Mouse (Mus musculus): ENCODE measurements around the gene Cby1.

Cby1 gene

DNA sequence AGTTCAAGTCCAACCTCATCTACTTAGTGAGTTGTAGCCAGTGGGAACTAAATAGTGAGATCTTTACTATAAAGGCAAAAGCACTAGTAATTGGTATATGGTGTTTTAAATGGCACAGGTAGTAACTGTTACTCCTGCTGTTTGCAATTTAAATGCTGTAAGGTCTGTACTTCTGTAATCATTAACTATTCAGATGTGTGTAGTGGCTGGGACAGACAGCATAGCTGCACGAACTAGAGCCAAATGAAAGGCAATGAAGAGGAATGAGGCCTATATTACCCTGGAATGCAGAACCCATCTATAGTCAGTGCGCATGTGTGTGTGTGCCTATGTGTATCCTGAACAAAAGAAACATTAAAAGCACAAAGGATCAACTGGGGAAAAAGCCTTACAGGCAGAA lies 18.9 kb downstream of the Cby1 start:
- no peak for DNase-seq (ENCODE audit: low read depth, low spot score)

DNA sequence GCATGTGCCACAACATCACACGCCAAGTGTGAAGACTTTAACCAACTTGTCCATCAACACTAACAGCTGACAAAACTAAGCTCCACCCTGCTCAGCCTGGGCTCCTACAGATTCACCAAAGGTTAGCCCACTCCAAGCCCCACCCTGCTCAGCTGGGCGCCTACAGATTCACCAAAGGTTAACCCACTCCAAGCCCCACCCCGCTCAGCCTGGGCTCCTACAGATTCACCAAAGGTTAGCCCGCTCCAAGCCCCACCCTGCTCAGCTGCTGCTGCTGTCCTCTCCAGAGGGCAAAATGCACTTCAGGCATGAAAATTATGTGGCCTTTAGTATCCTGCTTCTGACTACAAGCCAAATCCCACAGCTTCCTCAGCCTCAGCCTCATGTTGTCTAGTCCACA lies 23.0 kb downstream of the Cby1 start:
- DNase-seq (ENCODE audit: low read depth, low spot score), result no peak

DNA sequence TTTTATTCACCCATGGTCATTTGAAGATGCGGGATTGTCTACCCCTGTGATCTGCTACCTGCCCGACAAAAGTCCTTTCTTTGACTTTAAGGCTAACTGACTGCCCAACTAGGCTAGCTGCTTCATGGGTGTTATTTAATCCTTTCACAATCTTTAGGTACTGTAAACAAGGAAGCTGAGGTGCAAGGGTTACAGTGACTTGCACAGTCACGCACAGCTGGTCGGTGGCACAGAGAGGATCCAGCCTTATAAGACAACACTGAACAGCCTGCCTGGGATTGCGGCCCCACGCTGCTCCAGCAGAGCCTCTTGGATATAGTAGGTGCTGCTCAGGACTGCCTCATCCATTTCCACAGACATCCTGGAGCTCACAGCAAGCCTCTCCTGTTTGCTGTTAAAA lies 24.1 kb downstream of the Cby1 start:
- no peak for DNase-seq (ENCODE audit: low read depth, low spot score)

DNA sequence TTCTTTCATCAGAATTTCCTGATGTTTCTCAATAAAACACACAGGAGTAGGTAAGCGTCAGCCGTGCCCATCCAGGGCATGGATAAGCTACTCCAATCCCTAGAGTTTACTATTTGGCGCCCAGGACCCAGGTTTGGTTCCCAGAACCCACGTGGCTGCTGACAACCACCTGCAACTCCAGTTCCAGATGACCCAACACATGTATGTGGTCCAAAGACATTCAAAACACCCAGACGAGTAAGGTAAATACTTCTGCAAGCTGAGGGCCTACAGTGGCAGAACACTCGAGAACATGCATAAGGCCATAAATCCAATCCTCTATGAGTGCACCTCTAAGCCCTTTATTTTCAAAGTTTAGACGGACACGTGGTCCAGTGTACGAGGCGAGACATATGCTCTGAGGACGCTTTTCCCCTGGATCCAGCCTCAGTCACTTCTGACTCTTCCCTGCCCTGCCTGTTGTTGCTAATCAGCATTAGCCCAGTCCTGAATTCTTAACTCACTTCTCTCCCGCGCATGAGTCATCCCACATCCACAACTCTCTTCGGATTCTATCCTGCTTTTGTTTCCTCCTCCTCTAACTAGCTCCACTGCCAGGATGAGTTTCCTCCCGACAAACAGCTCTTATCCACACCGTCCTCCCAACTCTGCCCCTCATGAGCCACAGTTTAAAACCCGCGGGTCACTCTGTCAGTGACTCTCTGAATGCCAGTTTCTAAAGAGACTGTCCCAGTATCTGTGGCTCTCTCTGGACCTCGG lies 24.9 kb downstream of the Cby1 start:
- no peak for DNase-seq (ENCODE audit: low read depth, low spot score)

DNA sequence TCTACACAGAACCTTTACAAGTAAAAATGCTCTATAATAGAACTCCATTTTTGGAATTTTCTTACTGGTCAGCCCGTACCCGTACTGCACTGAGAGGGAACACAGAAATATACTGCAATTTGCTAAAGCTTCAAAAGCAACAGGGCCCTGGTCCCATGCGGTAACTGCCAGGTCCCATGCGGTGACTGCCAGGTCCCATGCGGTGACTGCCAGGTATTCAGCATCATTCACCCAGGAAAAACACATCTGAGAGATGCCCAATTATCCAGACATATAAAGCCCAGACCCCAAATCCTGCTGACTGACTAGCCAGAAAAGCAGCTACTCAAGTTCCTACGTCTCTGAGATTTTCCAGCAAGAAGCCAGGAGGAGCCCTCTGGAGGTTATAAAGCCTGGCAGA lies 25.6 kb downstream of the Cby1 start:
- DNase-seq (ENCODE audit: low read depth, low spot score), result no peak

DNA sequence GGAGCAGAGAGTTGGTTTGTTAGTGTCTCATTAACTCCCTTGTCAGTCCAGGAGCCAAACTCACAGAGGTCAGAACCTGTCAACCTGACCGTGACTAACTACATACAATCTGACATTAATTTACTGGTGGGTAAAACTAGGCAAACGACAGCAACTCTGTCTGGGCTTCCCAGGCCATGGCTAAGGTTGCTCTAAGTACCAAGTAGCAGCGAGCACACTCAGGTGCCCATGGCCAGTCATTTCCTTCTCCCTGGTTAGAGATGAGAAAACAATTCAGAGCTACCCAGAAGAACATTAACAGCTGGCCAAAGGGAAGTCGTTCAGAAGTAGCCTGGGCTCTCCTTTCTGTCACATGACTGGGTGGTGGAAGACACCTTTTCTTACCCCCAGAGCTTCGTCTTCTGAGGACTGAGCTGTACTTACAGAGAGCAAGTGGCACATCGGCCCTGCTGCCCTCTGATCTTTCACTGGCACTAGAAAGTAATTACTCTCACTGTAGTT lies 26.2 kb downstream of the Cby1 start:
- DNase-seq (ENCODE audit: low read depth, low spot score), result no peak

DNA sequence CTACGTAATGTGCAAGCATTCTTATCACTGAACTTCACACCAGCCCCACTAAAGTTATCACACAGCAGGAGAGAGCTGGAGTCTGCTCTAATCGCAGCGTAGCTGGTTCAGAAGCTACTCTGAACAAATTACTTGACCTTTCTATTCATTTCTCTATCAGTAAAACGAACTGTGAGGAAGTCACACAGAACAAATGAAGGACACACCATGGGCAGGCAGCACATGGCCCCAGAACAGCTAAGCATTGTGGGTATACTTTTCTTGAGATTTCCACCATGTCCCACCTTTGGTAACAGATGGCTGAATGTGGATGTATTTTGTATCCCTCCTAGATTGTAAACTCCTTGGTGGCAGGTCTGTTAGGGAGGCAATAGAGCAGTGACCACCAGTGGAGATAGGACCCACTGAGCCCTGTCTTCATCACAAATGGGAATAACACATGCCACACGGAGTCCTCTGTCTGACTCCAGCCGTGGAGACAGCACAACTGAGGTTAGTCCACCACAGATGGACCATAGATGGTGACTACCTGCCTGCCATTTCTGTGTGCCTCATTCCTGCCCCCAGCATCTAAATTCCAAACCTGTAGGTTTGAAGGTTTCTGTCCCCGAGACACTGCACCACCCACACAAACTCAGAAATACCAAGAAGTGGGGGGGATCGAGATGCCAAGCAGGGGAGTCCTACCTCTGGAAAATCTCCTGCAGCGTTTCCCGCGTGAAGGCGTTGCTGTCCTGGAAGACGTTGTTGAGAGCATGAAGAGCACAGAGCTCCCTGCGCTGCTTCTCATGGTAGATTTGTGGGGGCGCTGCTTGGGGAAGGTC lies 27.3 kb downstream of the Cby1 start:
- no peak for DNase-seq (ENCODE audit: low read depth, low spot score)

DNA sequence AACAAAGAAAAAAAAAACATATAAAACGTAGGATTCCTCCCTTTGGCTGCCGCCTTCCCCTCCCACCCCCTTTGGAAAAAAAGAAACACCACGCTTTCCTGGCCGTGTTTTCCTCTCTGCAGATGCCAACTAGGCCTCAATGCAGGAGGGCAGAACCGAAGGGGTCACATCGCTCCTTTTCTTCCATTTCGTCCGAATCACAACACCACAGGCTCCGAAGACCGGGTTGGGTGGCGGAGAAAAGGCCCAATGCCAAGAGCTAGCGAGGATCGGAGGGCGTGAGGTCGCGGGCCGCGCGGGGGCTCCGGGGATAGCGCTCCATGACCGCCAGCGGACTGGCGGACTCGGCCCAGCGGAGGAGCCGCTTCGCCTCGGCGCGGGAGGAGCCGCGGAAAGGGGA lies 28.2 kb downstream of the Cby1 start:
- DNase-seq (ENCODE audit: low read depth, low spot score), result peak; percentile 12

DNA sequence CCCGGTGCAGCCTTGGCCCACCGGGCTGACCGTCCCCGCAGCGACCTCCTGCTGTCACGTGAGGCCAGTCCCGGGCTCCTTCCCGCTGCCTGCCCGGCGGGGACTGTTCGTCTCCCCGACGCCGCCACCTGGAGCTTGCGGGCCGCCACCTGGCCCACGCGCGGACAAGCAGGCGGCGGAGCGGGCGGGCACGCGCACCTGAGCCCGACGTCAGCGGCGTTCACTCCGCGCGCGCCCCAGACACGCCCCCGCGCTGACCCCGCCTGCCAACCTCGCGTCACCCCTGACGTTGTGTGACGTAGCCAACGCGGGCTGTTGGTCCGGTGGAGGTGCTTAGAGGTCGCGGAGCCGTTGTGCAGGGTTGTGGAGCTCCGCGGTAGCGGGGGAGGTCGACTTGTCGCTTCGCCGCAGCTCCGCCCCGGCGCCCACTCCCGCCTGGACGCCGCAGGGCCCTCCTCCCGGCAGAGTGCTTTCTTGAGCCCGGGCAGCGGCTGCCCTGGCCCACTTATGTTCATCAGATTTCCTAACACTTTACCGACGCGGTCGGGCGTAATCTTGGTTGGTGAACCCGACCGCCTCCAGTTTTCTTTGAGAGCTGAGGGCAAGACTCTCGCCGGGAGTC lies 28.8 kb downstream of the Cby1 start, which contains the start of gene Josd1:
TSS of gene Josd1 (minus strand) at position 274 of the 622 bp plus-strand sequence.
- peak; percentile 92 for DNase-seq (ENCODE audit: low read depth, low spot score)

DNA sequence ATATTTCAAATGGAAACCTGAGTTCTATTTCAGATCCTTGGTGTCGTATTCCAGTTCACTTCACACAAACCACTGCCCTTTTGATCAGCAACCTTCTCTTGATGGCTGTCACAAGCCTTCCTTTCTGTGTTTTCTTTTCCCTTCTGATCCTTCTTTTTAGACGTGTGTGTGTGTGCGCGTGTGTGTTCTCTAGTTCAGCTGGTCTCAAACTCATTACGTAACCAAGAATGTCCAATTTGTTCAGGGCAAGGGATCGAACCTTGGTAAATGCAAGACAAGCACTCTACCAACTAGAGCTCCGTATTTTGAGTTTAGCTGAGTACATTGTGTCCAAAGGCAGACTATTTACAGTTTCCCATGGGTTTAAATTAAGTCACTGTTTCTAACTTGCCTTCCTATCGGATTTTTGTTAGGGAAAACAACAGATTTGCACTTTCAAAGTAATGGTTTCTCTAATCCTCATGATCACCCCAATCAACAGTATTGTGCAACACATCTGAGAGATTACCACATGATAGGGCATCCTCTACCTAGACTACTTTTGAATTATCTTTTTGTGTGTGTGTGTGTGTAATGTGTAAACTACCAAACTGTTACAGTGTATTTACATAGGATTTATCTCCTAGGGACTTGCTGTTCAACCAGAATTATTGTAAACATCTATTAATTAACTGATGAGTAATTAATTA lies 29.4 kb downstream of the Cby1 start:
- no peak for DNase-seq (ENCODE audit: low read depth, low spot score)

DNA sequence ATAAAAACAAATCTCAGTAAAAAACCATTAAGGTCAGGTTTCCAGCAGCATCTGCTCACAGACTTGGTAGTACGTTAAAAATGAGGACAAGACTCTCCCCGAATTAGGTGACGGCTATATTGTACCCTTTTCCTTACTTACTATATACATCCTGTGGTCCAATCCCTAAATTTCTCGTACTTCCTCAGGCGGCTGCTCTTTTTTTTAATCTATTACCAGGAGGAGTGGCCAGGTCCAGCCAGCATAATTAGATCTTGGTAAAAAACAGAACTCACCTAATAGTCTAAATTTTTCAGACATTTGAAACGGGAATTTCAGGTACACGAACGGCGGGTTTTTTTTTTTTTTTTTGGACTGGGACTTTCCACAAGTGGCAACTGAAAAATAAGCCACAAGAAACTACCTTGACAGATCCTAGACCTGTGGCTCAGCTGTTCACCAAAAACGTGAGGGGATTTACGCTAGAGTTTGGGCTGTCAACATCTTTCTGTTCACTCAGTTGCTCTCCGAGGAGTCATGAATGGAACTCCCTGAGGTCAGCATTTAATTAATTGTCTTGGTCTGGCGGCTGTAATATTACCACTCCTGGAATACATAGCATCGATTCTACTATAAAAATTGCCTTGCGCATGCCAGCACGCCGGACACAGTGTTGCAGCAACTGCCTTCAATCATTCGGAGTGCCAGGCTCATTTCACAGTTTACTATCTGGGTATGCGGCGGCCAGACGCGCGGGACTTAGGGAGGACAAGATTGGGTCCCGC lies 30.8 kb downstream of the Cby1 start:
- DNase-seq (ENCODE audit: low read depth, low spot score), result no peak

DNA sequence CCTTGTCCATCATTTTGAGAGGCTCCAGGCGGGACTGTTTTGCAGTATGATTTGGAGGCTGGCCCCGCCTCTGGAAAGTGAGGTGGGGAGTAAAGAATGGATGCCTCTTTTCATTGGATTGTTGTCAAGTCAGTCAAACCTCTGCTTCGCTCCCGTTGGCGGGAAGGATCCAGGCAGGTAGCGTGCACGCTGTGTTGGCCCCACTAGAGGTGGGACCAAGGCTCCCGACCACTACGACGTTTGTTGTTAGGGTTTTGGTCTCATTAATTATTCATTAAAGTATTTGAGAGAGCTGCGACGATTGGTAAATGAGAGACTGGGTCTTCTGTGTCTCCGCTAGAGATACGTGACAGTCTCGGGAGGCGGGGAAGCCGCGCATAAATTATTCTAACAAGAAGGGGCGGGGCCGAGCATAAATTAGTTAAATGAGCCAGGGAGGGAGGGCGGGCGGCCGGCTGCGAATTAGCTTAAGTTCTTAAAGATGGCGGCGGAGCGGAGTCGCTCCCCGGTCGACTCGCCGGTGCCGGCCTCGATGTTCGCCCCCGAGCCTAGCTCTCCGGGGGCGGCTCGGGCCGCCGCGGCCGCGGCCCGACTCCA lies 31.5 kb downstream of the Cby1 start, which contains the start of gene Gtpbp1:
TSS of gene Gtpbp1 (plus strand) at position 420 of the 597 bp plus-strand sequence.
- DNase-seq (ENCODE audit: low read depth, low spot score), result peak; percentile 99

DNA sequence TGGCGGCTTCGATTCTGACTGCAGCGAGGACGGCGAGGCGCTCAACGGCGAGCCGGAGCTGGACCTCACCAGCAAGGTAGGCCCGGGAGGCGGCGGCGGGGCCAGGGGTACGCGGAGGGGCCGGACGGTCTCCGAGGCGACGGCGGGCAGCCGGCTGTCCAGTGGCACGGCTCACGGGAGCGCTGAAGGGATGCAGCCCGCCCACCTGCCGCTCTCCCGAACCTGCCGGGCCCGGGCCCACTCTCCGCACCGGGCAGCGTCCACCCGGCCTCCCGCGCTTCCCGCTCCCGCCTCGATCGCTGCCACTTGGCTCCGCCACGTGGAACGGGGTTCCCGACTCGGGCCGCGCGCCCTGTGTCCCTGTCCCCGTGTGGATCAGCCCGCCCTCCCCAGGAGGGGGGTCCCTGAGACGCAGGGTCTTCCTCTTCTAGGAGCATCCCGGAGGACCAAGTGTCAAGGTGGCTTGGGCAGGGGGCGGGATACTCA lies 32.1 kb downstream of the Cby1 start:
- DNase-seq (ENCODE audit: low read depth, low spot score), result no peak

DNA sequence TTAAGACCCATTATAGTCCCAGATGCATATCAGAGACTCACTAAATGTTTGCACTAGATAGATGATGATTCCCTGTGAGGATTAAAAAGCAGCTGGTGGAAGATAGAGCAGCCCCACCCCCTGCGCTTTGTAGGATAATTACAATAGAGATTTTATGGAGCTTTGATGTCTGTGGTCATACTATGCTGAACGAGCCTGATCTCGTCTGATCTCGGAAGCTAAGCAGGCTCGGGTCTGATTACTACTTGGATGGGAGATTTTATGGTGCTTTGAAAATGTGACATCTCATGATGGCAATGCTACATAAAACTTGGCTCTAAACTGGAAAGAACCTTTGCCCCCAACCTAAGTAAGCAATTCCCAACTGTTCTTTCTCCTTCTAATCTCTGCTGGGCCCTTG lies 33.3 kb downstream of the Cby1 start:
- DNase-seq (ENCODE audit: low read depth, low spot score), result no peak

DNA sequence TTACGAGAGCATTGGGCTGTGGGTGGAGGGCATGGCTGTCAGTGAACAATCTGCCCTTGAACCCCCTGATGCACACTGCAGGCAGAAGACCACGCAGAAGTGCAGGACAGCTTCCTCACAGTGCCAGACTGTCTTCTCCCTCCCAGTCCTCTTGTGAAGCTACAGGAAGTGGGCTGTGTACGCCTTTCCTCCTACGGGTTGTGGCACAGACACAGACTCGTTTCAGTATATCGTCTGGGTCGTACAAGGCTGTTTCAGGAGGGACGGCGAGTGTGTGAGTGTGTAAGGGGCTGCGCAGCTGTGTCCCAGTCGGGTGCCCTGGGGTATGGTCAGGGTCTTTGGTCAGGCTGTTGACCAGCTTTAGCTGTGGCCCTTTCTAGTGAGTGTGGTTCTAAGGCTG lies 34.7 kb downstream of the Cby1 start:
- DNase-seq (ENCODE audit: low read depth, low spot score), result no peak

DNA sequence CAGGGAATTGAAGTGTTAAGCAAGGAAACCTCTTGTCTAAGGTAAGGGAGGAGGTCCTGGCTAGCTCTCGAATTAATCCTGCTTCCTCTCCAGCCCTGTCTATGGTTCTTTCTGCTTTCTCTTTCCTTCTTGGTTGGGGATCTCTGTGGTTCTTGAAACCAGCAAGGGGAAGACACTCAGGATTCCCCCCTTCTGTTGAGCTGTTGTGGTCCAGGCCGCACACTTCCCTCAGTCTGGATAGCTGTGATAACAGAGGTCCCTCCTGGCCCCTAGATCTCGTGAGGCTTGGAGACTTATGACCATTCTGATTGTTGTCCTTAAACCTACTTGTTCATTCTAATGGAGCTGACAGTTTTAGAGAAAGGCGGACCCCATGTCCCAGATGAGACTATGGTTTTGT lies 35.5 kb downstream of the Cby1 start:
- no peak for DNase-seq (ENCODE audit: low read depth, low spot score)

DNA sequence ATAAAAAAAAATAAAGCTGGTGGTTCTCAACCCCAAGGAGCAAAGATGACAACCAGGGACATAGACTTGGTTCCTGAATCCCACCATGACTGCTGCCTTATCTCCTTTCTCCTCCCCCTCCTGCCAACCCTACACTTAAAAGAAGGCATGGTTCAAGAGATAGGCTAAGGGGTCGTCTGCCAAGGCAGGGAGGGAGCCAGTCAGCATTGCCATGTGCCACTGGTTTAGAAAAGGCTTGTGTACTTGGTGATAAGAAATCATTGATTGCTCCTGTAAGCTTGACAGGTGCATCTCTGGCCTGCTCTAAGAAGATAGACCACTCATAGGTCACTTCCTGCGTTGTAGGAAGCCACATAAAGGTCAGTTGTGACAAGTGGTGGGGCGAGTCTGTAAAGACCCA lies 36.5 kb downstream of the Cby1 start:
- DNase-seq (ENCODE audit: low read depth, low spot score), result no peak

DNA sequence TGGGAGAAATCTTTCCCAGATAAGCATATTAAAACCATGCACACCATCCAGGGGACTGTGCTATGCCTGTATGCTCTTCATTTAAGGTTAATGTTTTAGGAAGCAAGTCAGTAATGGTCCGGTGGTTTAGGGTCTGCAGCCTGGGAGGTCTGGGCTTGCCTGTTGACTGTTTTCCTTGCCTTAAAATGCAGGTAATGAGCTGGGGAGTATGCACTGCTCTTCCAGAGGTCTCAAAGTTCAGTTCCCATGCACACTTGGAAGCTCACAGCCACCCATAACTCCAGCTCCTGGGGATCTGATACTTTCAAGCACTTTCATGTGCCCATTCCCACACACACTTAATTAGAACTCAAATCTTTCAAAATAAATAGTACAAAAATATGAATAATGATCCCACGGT lies 37.5 kb downstream of the Cby1 start:
- no peak for DNase-seq (ENCODE audit: low read depth, low spot score)

DNA sequence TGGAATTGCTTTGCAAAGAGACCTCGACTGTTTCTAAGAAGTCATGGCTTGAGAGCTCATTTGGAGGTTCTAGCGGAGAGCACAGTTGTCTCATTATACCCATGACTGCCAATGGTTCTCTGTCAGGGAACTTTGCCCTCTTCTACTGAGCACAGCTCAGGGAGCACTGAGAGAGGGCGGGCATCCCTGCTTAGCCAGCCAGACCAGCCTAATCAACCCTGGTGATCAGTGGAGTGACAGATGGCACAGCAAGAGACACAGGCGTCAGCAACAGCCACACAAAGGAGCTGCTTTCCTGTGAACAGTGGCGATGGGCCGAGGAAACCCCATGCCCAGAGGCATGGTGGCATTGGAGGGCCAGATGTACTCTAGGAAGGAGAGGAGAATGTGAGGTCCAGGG lies 38.0 kb downstream of the Cby1 start:
- DNase-seq (ENCODE audit: low read depth, low spot score), result no peak

DNA sequence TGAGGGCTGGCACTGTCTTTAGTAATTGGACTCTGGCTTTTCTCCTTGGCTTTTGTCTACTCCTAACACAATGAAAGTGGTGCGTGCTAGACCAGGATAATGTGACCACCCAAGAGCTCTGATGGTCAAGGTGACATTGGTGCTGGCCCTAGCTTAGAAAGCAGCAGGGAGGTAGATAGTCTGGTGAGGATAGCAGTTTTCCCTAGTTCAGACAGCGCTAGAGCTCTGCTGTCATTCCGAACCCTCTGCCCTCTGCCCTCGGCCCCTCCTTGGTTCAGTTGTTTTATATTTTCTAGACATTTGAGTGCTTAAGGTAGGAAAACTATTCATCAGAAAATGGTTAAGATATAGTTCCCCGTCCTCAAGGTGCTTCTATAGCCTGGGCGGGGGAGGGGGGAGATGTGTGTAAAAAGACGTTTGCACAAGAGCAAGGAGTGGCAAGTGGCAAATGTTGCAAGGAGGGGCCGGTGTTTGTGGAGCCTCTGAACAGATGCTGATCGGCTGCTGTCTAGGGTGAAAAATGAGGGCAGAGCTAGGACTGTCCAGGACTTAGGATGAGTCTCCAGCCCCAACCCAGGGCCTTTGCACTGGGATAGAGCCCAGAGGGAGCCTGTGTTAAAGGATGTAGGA lies 38.7 kb downstream of the Cby1 start:
- DNase-seq (ENCODE audit: low read depth, low spot score), result no peak
